Mouse (Mus musculus): ENCODE results near the gene Vps13d. TPM values are rescaled to one million over a fixed set of nuclear protein-coding genes. Genes with fewer than 3 reads are reported as not detected.

Vps13d gene
- polyA plus RNA-seq, 1 experiment from 2014 or later: 11.6 TPM

DNA sequence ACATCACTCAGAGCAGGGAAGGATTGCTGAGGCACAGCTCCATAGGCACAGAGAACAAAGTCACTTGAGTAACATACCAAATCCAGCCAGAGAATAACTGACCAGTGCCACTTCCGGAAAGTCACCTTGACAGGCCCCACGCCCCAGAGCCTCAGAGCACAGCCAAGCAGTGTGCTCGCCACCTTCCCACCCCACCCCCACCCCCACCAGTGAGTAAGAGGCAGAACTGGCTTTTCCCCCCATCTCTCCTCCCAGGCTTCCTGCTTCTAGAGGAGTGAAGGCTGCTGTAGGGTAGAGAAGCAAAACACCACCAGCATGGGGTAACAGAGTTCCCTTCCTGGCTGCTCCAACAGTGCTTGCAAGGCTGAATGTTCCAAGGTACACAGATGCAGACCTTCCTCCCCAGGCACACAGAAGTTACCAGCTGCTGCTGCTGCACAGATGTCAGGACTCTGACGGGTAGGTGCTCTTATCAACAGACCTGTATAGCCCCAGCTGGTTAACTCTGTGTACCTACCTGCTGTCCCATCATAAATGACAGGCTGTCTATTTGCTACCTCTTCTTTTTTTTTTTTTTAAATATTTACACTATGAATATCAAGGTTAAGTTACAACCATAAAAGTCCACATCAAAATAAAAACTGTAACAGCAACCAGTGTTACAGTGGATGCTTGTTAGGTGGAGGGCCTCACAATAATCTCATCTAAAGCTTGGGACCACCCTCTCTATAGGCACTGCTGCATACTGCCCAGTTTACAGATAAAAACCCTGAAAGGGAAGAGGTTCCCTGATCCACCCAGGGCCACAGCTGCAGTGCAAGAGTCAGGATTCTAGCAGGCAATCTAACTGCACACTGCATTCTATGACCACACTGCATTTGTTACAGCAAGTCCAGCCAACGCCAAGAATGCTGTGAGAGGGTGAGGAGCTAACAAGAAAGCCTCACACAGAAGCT lies 47.5 kb downstream of the Vps13d start:
- 67% methylated on average over 5 of the region's 5 CpGs for WGBS
- Histone ChIP-seq H3K4me1 (replicated peaks) (no peaks in the 10 kb centered on the region), H3K27ac (no peak overlapping the region), H3K27me3 (no peaks in the 10 kb centered on the region), H3K4me2 (no peak overlapping the region), H3K9ac (replicated peaks) (no peak overlapping the region), H3K4me3 (replicated peaks) (no peak overlapping the region), H3K36me3 (peaks cover 75% of the 10 kb centered on the region), H3K9me3 (no peaks in the 10 kb centered on the region)
- no peak for ATAC-seq (ENCODE audit: insufficient number of reproducible peaks, insufficient read depth, low FRiP score, low TSS enrichment, low read depth)

DNA sequence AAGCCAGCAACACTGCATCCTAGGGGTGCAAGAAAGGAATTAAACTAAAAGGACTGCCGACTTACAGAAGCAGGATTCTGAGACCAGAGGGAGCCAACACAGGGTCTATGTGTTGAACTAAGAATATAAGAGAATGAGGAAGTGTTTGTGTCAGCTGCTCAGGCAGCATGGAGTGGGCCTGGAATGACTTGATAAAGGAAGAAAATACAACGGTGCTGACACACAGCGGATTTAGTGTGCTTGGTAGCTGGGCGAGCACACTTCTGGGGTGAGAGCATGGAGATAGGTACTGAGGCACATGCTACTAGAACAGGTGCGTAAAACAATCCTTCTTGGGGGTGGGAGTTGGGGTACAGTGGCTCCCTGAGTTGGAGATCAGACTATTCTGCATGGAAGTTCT lies 51.3 kb downstream of the Vps13d start:
- Histone ChIP-seq H3K27ac (no peak overlapping the region), H3K9me3 (peaks cover 5% of the 10 kb centered on the region; the same call in 1 of the 2 replicates), H3K4me3 (replicated peaks) (no peak overlapping the region), H3K9ac (replicated peaks) (no peak overlapping the region), H3K4me2 (no peak overlapping the region), H3K27me3 (no peaks in the 10 kb centered on the region), H3K4me1 (replicated peaks) (no peaks in the 10 kb centered on the region), H3K36me3 (peaks cover 72% of the 10 kb centered on the region)
- WGBS: 94% methylated on average over 5 of the region's 5 CpGs
- ATAC-seq (ENCODE audit: insufficient number of reproducible peaks, insufficient read depth, low FRiP score, low TSS enrichment, low read depth): no peak

DNA sequence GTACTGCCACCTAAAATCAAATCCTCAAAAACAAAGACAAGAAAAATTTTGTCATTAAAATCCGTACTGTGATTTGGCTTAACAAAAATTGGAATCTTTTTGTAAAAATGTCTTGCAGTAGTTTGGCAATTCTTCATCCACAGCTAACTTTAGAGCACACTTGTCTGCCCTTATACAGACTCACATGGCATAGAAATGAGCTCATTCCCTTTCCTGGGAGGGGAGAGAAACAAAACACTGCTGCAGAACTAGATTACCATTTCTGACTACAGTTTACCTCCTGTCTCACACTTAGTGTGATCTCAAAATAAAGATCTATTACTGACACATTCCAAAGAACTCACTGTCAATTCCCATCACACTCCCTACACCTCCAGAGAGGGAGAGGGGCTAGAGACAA lies 58.1 kb downstream of the Vps13d start:
- ATAC-seq (ENCODE audit: insufficient number of reproducible peaks, insufficient read depth, low FRiP score, low TSS enrichment, low read depth): no peak
- Histone ChIP-seq H3K9ac (replicated peaks) (no peak overlapping the region), H3K4me2 (no peak overlapping the region), H3K4me1 (replicated peaks) (no peaks in the 10 kb centered on the region), H3K4me3 (replicated peaks) (no peak overlapping the region), H3K27ac (no peak overlapping the region), H3K9me3 (peaks cover 5% of the 10 kb centered on the region; the same call in 1 of the 2 replicates), H3K36me3 (peaks cover 88% of the 10 kb centered on the region), H3K27me3 (no peaks in the 10 kb centered on the region)
- WGBS: 97% methylated on average over 1 of the region's 1 CpGs

DNA sequence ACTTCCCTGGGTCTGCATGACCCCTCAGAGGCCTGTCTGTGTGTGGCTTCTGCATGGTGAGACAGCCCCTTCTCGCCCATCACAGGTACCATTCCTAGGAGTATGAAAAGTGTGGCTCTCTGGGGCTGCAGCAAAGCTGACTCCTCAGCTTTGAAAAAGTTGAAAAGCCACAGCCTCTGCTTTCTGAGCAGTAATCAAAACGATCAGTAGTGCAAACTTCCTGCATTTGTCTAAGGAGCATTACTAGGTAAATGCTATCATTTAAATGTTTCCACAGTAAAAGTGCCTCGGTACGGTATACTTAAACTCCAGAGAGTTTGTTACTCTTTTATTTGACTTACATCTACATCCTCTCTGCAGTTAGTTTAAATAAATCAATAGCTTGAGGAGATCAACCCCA lies 59.3 kb downstream of the Vps13d start:
- no peak overlapping the region for H3K4me2 ChIP-seq
- WGBS: 82% methylated on average over 4 of the region's 4 CpGs
- no peaks in the 10 kb centered on the region for H3K4me1 ChIP-seq (replicated peaks)
- no peak for ATAC-seq (ENCODE audit: insufficient number of reproducible peaks, insufficient read depth, low FRiP score, low TSS enrichment, low read depth)
- peaks cover 89% of the 10 kb centered on the region for H3K36me3 ChIP-seq
- no peaks in the 10 kb centered on the region for H3K27me3 ChIP-seq
- no peak overlapping the region for H3K27ac ChIP-seq
- no peak overlapping the region for H3K9ac ChIP-seq (replicated peaks)
- no peak overlapping the region for H3K4me3 ChIP-seq (replicated peaks)
- peaks cover 1% of the 10 kb centered on the region; the same call in 1 of the 2 replicates for H3K9me3 ChIP-seq

DNA sequence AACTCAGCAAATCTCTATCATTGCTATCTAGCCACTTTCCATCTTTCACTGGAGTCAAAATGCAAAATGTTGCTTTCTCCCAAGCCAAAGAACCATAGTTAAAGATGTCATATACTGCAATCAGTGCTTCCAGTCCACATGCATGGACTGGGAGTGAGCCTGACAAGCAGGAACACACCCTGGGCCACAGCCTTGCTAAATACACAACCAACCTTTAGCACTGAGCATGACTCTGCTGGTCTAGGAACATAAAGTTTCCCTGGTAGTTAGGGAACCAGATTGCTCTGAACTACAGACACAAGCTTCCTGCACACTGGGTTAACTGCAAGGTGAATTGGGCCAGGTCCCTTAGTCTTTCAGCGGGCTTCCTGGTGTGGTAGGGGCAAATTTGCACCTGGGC lies 64.0 kb downstream of the Vps13d start:
- no peaks in the 10 kb centered on the region for H3K27me3 ChIP-seq
- no peak overlapping the region for H3K9ac ChIP-seq (replicated peaks)
- H3K4me3 ChIP-seq (replicated peaks): no peak overlapping the region
- 81% methylated on average over 1 of the region's 1 CpGs for WGBS
- no peaks in the 10 kb centered on the region for H3K9me3 ChIP-seq
- H3K36me3 ChIP-seq: peaks cover 87% of the 10 kb centered on the region
- ATAC-seq (ENCODE audit: insufficient number of reproducible peaks, insufficient read depth, low FRiP score, low TSS enrichment, low read depth): no peak
- no peak overlapping the region for H3K4me2 ChIP-seq
- H3K27ac ChIP-seq: no peak overlapping the region
- no peaks in the 10 kb centered on the region for H3K4me1 ChIP-seq (replicated peaks)

DNA sequence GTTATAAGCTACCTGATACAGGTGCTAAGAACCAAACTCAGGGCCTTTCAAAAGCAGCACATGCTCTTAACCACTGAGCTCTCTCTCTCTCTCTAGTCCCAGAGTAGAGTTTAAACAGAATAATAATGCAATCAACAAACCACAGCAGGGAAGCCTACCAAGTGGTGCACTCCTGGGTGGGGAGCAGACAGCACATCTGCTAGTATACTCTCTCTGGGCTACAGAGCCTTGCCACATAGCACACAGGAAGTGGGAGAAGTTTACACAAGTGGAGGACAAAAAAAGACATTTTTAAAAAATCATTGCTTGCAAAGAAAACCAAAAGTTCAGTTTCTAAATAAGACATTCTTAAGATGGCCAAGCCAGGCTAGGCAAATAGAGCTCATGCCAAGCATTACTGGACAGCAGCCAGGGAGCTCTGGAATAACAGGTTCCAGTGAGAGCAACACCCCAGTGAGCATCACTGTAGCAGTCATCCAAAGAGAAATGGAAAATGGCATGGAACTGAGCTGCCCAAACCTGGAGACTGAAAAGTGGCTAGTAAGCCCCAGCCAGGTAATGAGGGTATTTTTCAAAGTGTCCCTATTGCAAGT lies 64.8 kb downstream of the Vps13d start:
- H3K36me3 ChIP-seq: peaks cover 84% of the 10 kb centered on the region

DNA sequence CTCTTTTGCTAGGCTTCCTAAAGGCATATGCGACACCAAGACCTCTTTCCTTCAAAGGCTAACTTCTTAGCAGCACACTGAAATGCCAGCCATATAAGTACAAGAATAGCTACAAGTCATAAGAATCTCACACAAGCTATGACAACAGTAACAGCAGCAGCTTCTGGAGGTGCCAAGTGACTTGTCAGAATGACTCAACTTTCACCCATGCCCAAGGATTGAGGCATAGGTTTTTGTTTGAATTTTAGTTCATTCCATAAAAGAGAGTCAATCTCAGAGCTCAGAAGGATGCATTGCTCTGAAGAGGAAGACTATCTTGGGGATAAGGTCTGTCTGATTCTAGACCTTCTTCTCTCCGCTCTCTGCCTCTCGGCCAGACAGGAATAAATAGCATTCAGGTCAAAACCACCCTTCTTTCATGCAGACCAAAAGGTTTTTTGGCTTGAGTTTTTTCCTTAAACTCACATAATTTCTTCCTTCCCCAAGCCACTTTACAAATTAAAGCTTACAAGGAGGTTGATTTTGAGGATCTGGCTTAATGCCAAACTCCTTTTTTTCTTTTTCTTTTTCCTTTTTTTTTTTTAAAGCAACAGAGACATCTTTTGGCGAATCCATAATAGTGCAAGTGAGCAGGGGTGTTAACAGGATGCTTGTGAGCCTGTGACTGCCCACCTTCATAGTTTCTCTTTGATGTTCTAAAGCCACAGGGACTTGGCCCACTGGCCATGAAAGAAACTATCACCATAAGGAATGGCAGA lies 69.2 kb downstream of the Vps13d start:
- H3K36me3 ChIP-seq: peaks cover 73% of the 10 kb centered on the region
- peaks cover 8% of the 10 kb centered on the region for H3K4me1 ChIP-seq (replicated peaks)
- H3K4me3 ChIP-seq (replicated peaks): no peak overlapping the region
- no peak for ATAC-seq (ENCODE audit: insufficient number of reproducible peaks, insufficient read depth, low FRiP score, low TSS enrichment, low read depth)
- H3K9me3 ChIP-seq: no peaks in the 10 kb centered on the region
- WGBS: 73% methylated on average over 4 of the region's 4 CpGs
- no peak overlapping the region for H3K4me2 ChIP-seq
- H3K27ac ChIP-seq: peak overlapping the region; percentile 82
- no peaks in the 10 kb centered on the region for H3K27me3 ChIP-seq
- H3K9ac ChIP-seq (replicated peaks): no peak overlapping the region

More for the DNA sequence above, 64.8 kb downstream of the Vps13d start:
- ATAC-seq (ENCODE audit: insufficient number of reproducible peaks, insufficient read depth, low FRiP score, low TSS enrichment, low read depth): no peak
- no peaks in the 10 kb centered on the region for H3K27me3 ChIP-seq
- H3K27ac ChIP-seq: no peak overlapping the region
- peaks cover 7% of the 10 kb centered on the region for H3K4me1 ChIP-seq (replicated peaks)
- no peaks in the 10 kb centered on the region for H3K9me3 ChIP-seq
- H3K9ac ChIP-seq (replicated peaks): no peak overlapping the region
- H3K4me3 ChIP-seq (replicated peaks): no peak overlapping the region
- H3K4me2 ChIP-seq: no peak overlapping the region

DNA sequence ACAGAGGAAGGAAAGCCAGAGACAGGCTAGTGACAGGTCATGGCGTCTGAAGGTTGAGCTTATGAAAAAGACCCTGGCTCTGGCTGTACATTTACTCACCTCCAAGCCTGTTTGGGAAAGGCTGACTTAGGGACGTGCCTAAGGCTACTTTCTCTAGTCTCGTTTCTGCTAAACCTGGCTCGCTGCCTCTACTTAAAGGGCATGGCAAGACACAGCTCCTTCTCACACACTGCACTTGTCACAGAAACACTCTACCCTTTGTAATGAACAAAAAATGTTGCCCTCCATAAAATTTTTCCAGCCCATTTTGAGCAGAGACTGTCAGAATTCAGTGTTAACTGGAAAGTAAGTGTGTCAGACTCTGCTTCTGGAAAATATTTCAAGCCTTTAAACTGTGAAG lies 70.4 kb downstream of the Vps13d start:
- Histone ChIP-seq H3K27ac (peak overlapping the region; percentile 84), H3K4me2 (no peak overlapping the region), H3K36me3 (peaks cover 72% of the 10 kb centered on the region), H3K4me3 (replicated peaks) (no peak overlapping the region), H3K9me3 (no peaks in the 10 kb centered on the region), H3K4me1 (replicated peaks) (peaks cover 8% of the 10 kb centered on the region), H3K9ac (replicated peaks) (no peak overlapping the region), H3K27me3 (no peaks in the 10 kb centered on the region)
- ATAC-seq (ENCODE audit: insufficient number of reproducible peaks, insufficient read depth, low FRiP score, low TSS enrichment, low read depth): peak; percentile 70; the same call in 1 of the 2 replicates
- WGBS: 65% methylated on average over 4 of the region's 4 CpGs

DNA sequence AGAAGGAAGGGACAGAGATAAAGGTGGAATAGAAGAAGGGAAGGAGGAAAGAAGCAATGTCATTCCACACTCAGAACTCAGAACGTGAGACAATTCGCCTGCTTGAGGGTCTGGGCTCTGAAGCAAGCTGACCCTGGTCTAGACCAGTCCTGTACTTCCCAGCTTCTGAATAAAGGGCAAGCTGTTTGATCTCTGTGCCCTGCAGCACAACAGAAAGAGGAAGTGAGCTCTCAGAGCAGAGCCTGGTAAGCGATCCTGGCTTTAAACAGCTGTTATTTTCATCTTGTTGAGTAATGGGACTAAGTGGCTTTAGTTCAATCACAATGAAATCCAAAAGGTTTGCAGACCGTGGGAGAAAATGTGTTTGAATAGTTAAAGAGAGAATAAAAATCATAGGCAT lies 83.2 kb downstream of the Vps13d start:
- H3K36me3 ChIP-seq: peaks cover 84% of the 10 kb centered on the region
- no peaks in the 10 kb centered on the region for H3K27me3 ChIP-seq
- peak overlapping the region; percentile 32 for H3K27ac ChIP-seq
- H3K4me2 ChIP-seq: no peak overlapping the region
- H3K4me3 ChIP-seq (replicated peaks): no peak overlapping the region
- no peak overlapping the region for H3K9ac ChIP-seq (replicated peaks)
- ATAC-seq (ENCODE audit: insufficient number of reproducible peaks, insufficient read depth, low FRiP score, low TSS enrichment, low read depth): 0 out of 2 replicates have a peak, but pooled peaks have one; percentile 57
- 17% methylated on average over 4 of the region's 4 CpGs for WGBS
- H3K9me3 ChIP-seq: no peaks in the 10 kb centered on the region
- H3K4me1 ChIP-seq (replicated peaks): peaks cover 15% of the 10 kb centered on the region

DNA sequence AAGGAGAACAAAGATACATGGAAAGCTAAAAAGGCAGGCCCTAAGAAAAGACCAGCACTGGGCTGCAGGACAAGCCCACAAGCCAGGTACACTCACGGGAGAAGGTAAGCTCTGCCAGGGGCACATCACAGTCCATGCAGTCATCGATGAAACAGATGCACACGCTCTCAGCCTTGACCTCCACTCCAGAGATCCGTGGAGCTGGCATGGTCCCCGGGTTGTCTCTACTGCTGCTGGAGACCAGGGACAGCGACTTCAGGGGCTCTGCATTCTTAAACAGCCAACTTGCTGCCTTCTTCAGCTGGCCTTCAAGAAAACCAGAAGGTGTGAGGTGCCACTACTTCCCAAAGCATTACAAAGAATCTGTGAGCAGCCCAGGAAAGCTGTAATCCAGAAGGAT lies 84.1 kb downstream of the Vps13d start:
- Histone ChIP-seq H3K9me3 (no peaks in the 10 kb centered on the region), H3K36me3 (peaks cover 84% of the 10 kb centered on the region), H3K9ac (replicated peaks) (no peak overlapping the region), H3K4me2 (no peak overlapping the region), H3K4me3 (replicated peaks) (no peak overlapping the region), H3K27me3 (no peaks in the 10 kb centered on the region), H3K4me1 (replicated peaks) (peaks cover 15% of the 10 kb centered on the region), H3K27ac (no peak overlapping the region)
- ATAC-seq (ENCODE audit: insufficient number of reproducible peaks, insufficient read depth, low FRiP score, low TSS enrichment, low read depth): no peak
- WGBS: 87% methylated on average over 6 of the region's 6 CpGs

DNA sequence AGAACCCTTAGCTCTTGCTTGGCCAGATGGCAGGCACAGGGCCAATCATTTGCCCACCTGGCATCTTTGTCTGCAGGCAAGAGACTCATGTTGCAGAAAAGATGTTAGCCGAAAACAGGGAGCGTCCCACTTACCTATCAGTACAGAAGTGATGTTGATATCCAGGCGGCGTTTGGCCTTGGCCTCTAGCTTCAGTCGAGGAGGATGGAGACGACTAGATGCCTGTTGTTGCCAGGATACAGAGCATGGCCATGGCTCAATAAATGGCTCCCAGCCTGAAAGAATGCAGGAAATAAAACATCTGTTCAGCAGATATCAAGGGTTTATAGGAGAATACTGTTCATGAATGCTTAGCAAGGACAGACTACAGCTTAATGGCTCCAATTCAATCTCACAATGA lies 88.0 kb downstream of the Vps13d start:
- no peaks in the 10 kb centered on the region for H3K9me3 ChIP-seq
- 81% methylated on average over 6 of the region's 6 CpGs for WGBS
- H3K27me3 ChIP-seq: no peaks in the 10 kb centered on the region
- no peak overlapping the region for H3K9ac ChIP-seq (replicated peaks)
- H3K27ac ChIP-seq: no peak overlapping the region
- peaks cover 90% of the 10 kb centered on the region for H3K36me3 ChIP-seq
- no peak overlapping the region for H3K4me2 ChIP-seq
- no peak for ATAC-seq (ENCODE audit: insufficient number of reproducible peaks, insufficient read depth, low FRiP score, low TSS enrichment, low read depth)
- H3K4me1 ChIP-seq (replicated peaks): peaks cover 11% of the 10 kb centered on the region
- H3K4me3 ChIP-seq (replicated peaks): no peak overlapping the region
